Mouse (Mus musculus) left cerebral cortex, adult 2 months (tissue): Measurements from ENCODE around the gene Zfp91. TPM values are rescaled to one million over a fixed set of nuclear protein-coding genes. Genes with fewer than 3 reads are reported as not detected.

Experiments used
- DNase-seq, 2 experiments: peaks; one replicate each; pipeline ENCODE4 v3.0.0; 2021 to 2022; ENCODE audit warnings: low spot score in 2 of 2, mixed read lengths in 1 of 2; ENCODE audit errors: extremely low spot score in 1 of 2
- H3K27ac ChIP-seq: fragments of 200-600 bp; 2 replicates; pipeline ENCODE4 v1.8.1; 2022
- H3K4me3 ChIP-seq: fragments of 200-600 bp; 2 replicates; pipeline ENCODE4 v1.8.1; 2022
- CTCF ChIP-seq: fragments of 200-600 bp; IDR thresholded peaks from 2 replicates; pipeline ENCODE4 v1.8.1; 2022; ENCODE audit warnings: antibody characterized with exemption, mild to moderate bottlenecking, moderate library complexity
- intact Hi-C: fragments of 180-260 bp; cut with DNase I; formaldehyde crosslinking; loops from one replicate; pipeline ENCODE4 v1.15.1; 2025
- total RNA-seq, 2 experiments: library from RNA; stranded (reverse); gene quantifications; 2 replicates each; pipeline ENCODE4 v1.2.3; 2021

Zfp91 gene
- total RNA-seq, 2 experiments from 2014 or later, result 89.2 to 97.0 TPM

GRCm38 (mm10) chr19:12792374-12792773 is 3.6 kb downstream of the Zfp91 start:
- no peak overlapping the region for H3K27ac ChIP-seq
- no peak for DNase-seq
- intact Hi-C loops, result loop anchor here (10.0 kb wide), 2 partner anchors 648 to 878 kb away; partner anchors contain the start of gene Patl1
- TF ChIP-seq CTCF, result no peak
- no peak overlapping the region; the same call in 1 of the 2 replicates for H3K4me3 ChIP-seq

- TF ChIP-seq CTCF, result no peak
- H3K27ac ChIP-seq, result peak overlapping the region; percentile 69
- no peak overlapping the region for H3K4me3 ChIP-seq
- intact Hi-C loops, result no loop called here
- DNase-seq, result no peak
Observed at GRCm38 (mm10) chr19:12787721-12788120, 8.2 kb downstream of the Zfp91 start.

- no peak for DNase-seq
Observed at GRCm38 (mm10) chr19:12786803-12787395, 9.0 kb downstream of the Zfp91 start.

GRCm38 (mm10) chr19:12780437-12780836 is 15.5 kb downstream of the Zfp91 start:
- TF ChIP-seq CTCF, result no peak
- Histone ChIP-seq H3K4me3 (no peak overlapping the region), H3K27ac (no peak overlapping the region)
- intact Hi-C loops, result no loop called here
- DNase-seq, result no peak

More at GRCm38 (mm10) chr19:12786803-12787395, 9.0 kb downstream of the Zfp91 start:
- Histone ChIP-seq H3K27ac (peak overlapping the region; percentile 69), H3K4me3 (no peak overlapping the region)
- TF ChIP-seq CTCF, result no peak
- intact Hi-C loops, result no loop called here

- intact Hi-C loops, result no loop called here
- Histone ChIP-seq H3K4me3 (no peak overlapping the region), H3K27ac (no peak overlapping the region)
- DNase-seq, result no peak
- TF ChIP-seq CTCF, result no peak
Observed at GRCm38 (mm10) chr19:12770888-12771287, 25.0 kb downstream of the Zfp91 start.

- no peak for TF ChIP-seq CTCF
- H3K27ac ChIP-seq, result no peak within 1 kb of the TSS
- H3K4me3 ChIP-seq, result no peak within 1 kb of the TSS
- intact Hi-C loops, result loop anchor here (10.0 kb wide), 1 partner anchor 831 kb away; no protein-coding TSS in a partner anchor
- DNase-seq, result no peak
Observed at GRCm38 (mm10) chr19:12765308-12765707, 30.6 kb downstream of the Zfp91 start, which contains the start of gene Cntf. Gene Cntf, minus strand, starts transcription at chr19:12765632.

- no peak for DNase-seq
- H3K27ac ChIP-seq, result no peak overlapping the region
- peak; percentile 60 for TF ChIP-seq CTCF
- intact Hi-C loops, result loop anchor here (10.0 kb wide), 1 partner anchor 828 kb away; no protein-coding TSS in a partner anchor
- no peak overlapping the region for H3K4me3 ChIP-seq
Observed at GRCm38 (mm10) chr19:12762212-12763130, 33.5 kb downstream of the Zfp91 start.

- TF ChIP-seq CTCF, result no peak
- Histone ChIP-seq H3K4me3 (no peak overlapping the region), H3K27ac (no peak overlapping the region)
- DNase-seq, result peak; percentile 24 to 45
- intact Hi-C loops, result loop anchor here (10.0 kb wide), 1 partner anchor 825 kb away; no protein-coding TSS in a partner anchor
Observed at GRCm38 (mm10) chr19:12759656-12760055, 36.3 kb downstream of the Zfp91 start.

GRCm38 (mm10) chr19:12758936-12759478 is 36.9 kb downstream of the Zfp91 start:
- Histone ChIP-seq H3K4me3 (no peak overlapping the region), H3K27ac (no peak overlapping the region)
- no peak for DNase-seq
- TF ChIP-seq CTCF, result no peak
- intact Hi-C loops, result no loop called here

- intact Hi-C loops, result no loop called here
- DNase-seq, result no peak
- no peak for TF ChIP-seq CTCF
Observed at GRCm38 (mm10) chr19:12756286-12756685, 39.6 kb downstream of the Zfp91 start.

GRCm38 (mm10) chr19:12731950-12732349 is 64.0 kb downstream of the Zfp91 start:
- Histone ChIP-seq H3K27ac (no peak overlapping the region), H3K4me3 (no peak overlapping the region)
- TF ChIP-seq CTCF, result no peak
- DNase-seq, result no peak
- intact Hi-C loops, result no loop called here

More at GRCm38 (mm10) chr19:12756286-12756685, 39.6 kb downstream of the Zfp91 start:
- H3K4me3 ChIP-seq, result no peak overlapping the region
- no peak overlapping the region for H3K27ac ChIP-seq

GRCm38 (mm10) chr19:12731036-12731435 is 64.9 kb downstream of the Zfp91 start:
- intact Hi-C loops, result no loop called here
- no peak for DNase-seq
- Histone ChIP-seq H3K4me3 (no peak overlapping the region), H3K27ac (no peak overlapping the region)
- no peak for TF ChIP-seq CTCF
